Mouse (Mus musculus): Measurements from ENCODE around the gene Irgc1.

Gene Irgc1

DNA sequence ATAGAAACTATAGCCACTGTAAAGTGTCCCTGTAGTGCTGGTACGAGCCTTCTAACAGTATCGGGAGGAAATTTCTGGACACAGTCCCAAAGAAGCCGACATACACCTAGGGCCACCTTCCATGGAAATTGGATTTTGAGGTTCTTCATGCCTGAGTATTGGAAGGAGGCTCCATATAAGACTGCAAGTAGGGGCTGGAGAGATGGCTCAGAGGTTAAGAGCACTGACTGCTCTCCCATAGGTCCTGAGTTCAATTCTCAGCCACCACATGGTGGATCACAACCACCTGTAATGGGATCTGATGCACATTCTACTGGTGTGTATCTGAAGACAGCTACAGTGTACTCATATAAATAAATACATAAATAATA, 52.0 kb downstream of the Irgc1 start:
- DNase-seq (ENCODE audit: low spot score in 2 of 2) = no peak

GRCm38 (mm10) chr7:24399256-24400081, 52.6 kb downstream of the Irgc1 start, which contains the start of gene Smg9:
Smg9 (plus strand) TSS chr7:24399619.
- peak; percentile 98 for DNase-seq (ENCODE audit: low spot score in 2 of 2)

DNA sequence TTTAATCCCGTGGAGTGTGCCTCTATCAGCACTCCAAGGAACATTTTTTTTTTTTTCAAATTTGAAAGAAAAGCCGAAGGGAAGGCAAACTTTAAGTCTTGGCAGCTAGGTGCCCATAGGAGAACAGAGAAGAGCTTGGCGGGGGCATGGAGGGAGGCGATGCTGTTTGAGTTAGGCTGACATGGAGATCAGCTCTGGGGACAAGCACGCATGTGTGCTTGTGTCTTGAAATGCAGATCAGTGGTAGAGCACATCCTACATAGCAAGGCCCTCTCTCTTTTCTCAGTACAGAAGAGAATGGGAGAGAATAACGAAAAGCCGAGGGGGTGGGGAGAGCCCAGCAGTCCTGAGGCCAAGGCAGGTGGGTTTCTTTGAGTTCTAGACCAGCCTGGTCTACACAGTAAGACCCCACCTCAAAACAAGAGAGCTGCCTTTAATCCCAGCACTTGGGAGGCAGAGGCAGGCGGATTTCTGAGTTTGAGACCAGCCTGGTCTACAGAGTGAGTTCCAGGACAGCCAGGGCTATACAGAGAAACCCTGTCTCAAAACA, 53.7 kb downstream of the Irgc1 start:
- DNase-seq (ENCODE audit: low spot score in 2 of 2) = no peak

GRCm38 (mm10) chr7:24396832-24397231, 55.3 kb downstream of the Irgc1 start:
- DNase-seq (ENCODE audit: low spot score in 2 of 2) = no peak

DNA sequence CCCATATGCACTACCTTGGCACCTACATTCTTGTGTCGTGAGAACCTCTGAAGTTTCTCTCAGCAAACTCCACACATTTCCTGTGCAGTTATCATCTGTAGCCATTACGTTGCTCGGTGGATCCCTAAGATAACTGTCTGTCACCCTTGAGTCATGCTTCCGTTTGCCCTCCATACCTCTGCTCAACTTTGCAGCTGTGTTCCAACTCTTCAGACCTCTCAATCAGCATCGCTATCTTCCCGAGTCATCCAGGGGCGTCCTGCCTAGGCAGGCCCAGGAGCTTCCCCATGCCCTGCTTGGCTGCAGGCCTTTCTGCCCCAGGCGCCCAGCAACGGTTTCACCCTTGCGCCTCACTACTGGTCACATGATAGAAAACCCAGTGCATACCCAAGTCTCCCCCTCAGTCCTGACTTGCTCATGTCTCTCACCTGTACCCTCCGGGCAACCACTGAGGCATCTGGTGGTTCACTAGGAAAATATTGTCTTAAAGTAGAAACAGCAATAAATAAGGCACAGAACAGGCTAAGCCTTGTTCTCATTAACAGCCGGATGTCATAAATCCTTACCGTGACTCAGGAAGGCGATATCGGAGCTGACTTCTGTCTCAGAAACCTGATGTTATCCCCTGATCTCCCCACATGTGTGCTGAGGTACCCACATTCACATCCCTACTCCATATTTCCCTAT, 57.5 kb downstream of the Irgc1 start:
- DNase-seq (ENCODE audit: low spot score in 2 of 2) = no peak

- DNase-seq (ENCODE audit: low spot score in 2 of 2) = no peak
Observed at GRCm38 (mm10) chr7:24394054-24394453, 58.0 kb downstream of the Irgc1 start.

GRCm38 (mm10) chr7:24391687-24392086, 60.4 kb downstream of the Irgc1 start:
- DNase-seq (ENCODE audit: low spot score in 2 of 2) = no peak

DNA sequence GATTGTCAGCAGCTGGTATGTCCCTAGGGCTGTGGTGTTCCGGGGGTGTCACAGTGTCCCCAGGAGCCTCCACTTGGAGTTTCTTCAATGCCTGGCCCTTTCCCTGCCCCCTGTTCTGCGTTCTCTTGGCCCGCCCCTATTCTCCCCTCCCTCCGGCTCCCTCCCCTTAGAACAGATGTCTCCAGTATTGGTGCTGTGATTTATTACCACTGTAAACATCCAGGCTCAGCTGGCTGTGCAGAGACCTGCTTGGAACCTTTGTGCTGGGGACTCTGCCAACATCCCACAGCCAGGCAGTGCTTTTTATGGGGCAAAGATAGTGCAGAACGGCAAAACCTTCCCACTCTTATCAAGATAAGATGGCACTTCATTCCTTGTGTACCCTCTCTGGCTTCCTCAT, 61.0 kb downstream of the Irgc1 start:
- DNase-seq (ENCODE audit: low spot score in 2 of 2) = no peak

GRCm38 (mm10) chr7:24390512-24390911, 61.6 kb downstream of the Irgc1 start:
- DNase-seq (ENCODE audit: low spot score in 2 of 2) = no peak

DNA sequence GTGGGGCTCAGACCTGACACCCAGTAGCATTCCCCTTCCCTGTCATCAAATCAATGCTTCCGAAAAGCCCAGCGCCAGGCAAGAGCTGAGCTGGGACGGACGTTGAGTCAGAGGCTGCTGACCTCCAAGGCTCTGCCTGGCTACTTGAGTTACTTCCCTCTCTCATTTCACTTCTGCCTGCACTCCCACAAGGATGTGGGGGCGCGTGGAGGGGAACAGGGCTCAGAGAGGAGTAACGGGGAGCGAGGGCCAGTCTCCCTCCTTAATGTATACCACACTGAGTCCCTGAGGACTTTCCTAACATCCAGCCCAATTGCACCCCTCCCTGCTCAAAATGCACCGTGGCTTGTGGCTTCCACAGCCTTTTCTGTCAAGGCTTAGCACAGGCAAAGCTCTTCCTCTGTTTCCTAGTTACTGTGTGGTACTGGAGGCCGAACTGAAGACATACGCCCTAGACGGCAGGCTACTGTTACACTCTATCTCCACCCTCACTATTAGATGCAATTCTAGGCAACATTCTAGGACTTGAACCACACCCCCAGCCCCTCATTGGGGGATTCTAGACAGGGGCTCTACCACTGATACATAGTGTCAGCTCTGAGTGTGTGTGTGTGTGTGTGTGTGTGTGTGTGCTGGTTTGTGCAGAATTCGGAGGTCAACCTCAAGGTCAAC, 62.4 kb downstream of the Irgc1 start:
- no peak for DNase-seq (ENCODE audit: low spot score in 2 of 2)

GRCm38 (mm10) chr7:24387059-24387556, 65.0 kb downstream of the Irgc1 start:
- DNase-seq (ENCODE audit: low spot score in 2 of 2) = peak in 1 of 2 experiments; percentile 35

GRCm38 (mm10) chr7:24384827-24385226, 67.3 kb downstream of the Irgc1 start:
- peak; percentile 58 to 70 for DNase-seq (ENCODE audit: low spot score in 2 of 2)

DNA sequence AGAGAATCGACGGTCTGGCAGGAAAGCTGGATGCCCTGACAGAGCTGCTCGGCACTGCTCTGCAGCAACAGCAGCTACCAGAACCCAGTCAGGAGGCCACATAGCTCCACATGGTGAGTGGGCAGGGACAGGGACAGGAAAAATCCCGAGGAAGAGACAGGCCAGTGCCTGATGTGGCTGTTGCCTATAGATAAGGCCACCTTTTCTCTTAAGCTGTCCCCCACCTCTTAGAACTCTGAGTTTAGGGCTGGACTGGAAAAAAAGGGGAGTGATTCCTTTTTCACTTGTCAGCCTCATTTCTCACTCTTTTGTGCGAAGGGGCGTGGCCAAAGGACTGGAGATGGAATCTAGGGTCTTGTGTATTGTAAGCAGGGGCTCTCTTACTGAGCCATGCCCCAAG, 68.0 kb downstream of the Irgc1 start:
- DNase-seq (ENCODE audit: low spot score in 2 of 2) = peak in 1 of 2 experiments; percentile 1

DNA sequence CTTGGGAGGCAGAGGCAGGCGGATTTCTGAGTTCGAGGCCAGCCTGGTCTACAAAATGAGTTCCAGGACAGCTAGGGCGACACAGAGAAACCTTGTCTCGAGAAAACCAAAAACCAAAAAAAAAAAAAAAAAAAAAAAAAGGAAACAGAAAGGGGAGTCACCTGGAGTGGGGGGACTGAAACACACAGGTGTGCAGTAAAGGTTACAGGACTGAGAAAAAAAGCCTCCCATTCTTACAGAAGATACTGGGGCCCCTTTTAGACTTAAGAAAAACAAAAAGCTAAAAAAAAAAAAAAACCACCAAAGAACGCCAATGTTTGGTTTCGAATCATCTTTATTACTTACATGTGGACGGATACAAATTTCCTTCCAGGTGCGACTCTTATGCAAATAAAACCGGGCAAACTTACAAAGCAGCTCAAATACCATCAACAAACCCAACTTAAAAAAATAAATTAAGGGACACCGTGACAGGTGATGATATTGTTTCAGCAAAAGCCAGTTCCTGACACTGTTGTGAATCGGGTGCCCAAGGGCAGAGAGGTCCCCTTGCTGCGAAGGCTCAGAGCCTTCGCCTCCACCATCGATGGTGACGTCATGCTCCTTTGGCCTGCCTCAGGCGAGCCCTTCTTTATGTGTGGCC, 69.2 kb downstream of the Irgc1 start:
- peak in 1 of 2 experiments; percentile 1 for DNase-seq (ENCODE audit: low spot score in 2 of 2)

Data from spleen, postnatal 36 days (tissue).